In the genomic region with DNA sequence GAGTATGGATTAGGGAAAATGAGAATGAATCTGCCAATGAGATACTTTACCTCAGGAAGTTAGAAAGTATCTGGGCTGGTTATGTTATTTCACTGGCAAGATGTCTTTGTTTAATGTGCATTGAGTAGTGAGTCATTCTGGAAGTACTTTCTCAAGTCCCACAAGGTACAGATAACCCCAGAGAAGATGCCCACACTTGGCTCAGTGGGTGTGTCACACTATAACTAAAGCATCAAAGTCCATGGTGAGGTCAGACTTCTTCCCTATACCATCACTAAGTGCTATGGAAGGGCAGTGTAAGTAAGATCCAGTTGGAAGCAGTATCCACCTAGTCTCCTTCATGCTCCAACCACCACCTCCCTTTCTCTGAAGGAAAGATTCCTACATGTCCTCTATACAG, we compare ENCODE assay signal across 14 mouse cellular contexts.
A peak's percentile ranks its signal among the peaks of the same experiment; 100 is the strongest.
DNase-seq lines count a peak whose midpoint lies in the region; ATAC-seq and TF ChIP-seq lines count a peak whose summit lies in the region.
"Had no signal": no experiment of that assay in that cellular context is flagged by ENCODE, and none has a peak within 500 bp of the region (broad histone marks: within the 10 kb centered on the region; RNA-seq: fewer than 3 reads in every experiment).

No protein-coding gene starts in this region.

- no peak overlapping the region for H3K27ac ChIP-seq in forebrain, embryonic 14.5 days (ENCODE audit: low read depth, low read length)
- no peak overlapping the region for H3K27ac ChIP-seq in forebrain, postnatal 0 days (ENCODE audit: low read depth, low read length)
- no peak overlapping the region for H3K27ac ChIP-seq in midbrain, embryonic 11.5 days (ENCODE audit: low read depth, low read length)
- H3K27ac ChIP-seq in midbrain, postnatal 0 days (ENCODE audit: low read depth, low read length) = no peak overlapping the region
- 0 out of 2 replicates have a peak overlapping the region, but pooled peaks have one; percentile 45 for H3K27ac ChIP-seq in cortical plate, adult 2 months (ENCODE audit: insufficient read depth, low read length)
- peak overlapping the region; percentile 63; the same call in 1 of the 2 replicates for H3K27ac ChIP-seq in neural tube, embryonic 15.5 days (replicated peaks)

- H3K27me3 ChIP-seq in forebrain, embryonic 14.5 days (replicated peaks; ENCODE audit: control insufficient read depth, insufficient read depth, low read length) = no peaks in the 10 kb centered on the region
- H3K27me3 ChIP-seq in forebrain, postnatal 0 days (ENCODE audit: insufficient read depth, low read length) = no peaks in the 10 kb centered on the region
- H3K27me3 ChIP-seq in midbrain, embryonic 11.5 days (ENCODE audit: control insufficient read depth, insufficient read depth, low read length) = no peaks in the 10 kb centered on the region
- no peaks in the 10 kb centered on the region for H3K27me3 ChIP-seq in midbrain, postnatal 0 days (ENCODE audit: insufficient read depth, low read length)
- no peaks in the 10 kb centered on the region for H3K27me3 ChIP-seq in neural tube, embryonic 15.5 days (replicated peaks)
- H3K27me3 ChIP-seq: hindbrain, embryonic 12.5 days had no signal

- H3K4me3 ChIP-seq in forebrain, embryonic 14.5 days (ENCODE audit: low read depth, low read length) = no peak overlapping the region
- H3K4me3 ChIP-seq in forebrain, postnatal 0 days (ENCODE audit: low read depth, low read length) = no peak overlapping the region
- no peak overlapping the region for H3K4me3 ChIP-seq in midbrain, embryonic 11.5 days (ENCODE audit: low read depth, low read length)
- no peak overlapping the region for H3K4me3 ChIP-seq in midbrain, postnatal 0 days (ENCODE audit: low read depth, low read length)
- no peak overlapping the region for H3K4me3 ChIP-seq in cortical plate, adult 2 months (ENCODE audit: insufficient read depth, low read length)
- no peak overlapping the region for H3K4me3 ChIP-seq in neural tube, embryonic 15.5 days (replicated peaks)
- H3K4me3 ChIP-seq: erythroblast, embryonic 14.5 days; hindbrain, embryonic 12.5 days had no signal

- no peak overlapping the region for H3K9ac ChIP-seq in forebrain, embryonic 14.5 days (ENCODE audit: low read length)
- no peak overlapping the region for H3K9ac ChIP-seq in forebrain, postnatal 0 days
- H3K9ac ChIP-seq in midbrain, embryonic 11.5 days (ENCODE audit: low read length) = no peak overlapping the region
- no peak overlapping the region for H3K9ac ChIP-seq in midbrain, postnatal 0 days (replicated peaks; ENCODE audit: low read length, poor library complexity, severe bottlenecking)
- H3K9ac ChIP-seq in neural tube, embryonic 15.5 days (replicated peaks) = no peak overlapping the region
- H3K9ac ChIP-seq: hindbrain, embryonic 12.5 days had no signal

- no peaks in the 10 kb centered on the region for H3K9me3 ChIP-seq in forebrain, embryonic 14.5 days (replicated peaks; ENCODE audit: control insufficient read depth, low read length)
- H3K9me3 ChIP-seq in forebrain, postnatal 0 days (ENCODE audit: low read length) = no peaks in the 10 kb centered on the region
- H3K9me3 ChIP-seq in midbrain, embryonic 11.5 days (ENCODE audit: control insufficient read depth, low read length) = no peaks in the 10 kb centered on the region
- H3K9me3 ChIP-seq in midbrain, postnatal 0 days (ENCODE audit: low read length) = no peaks in the 10 kb centered on the region
- H3K9me3 ChIP-seq in neural tube, embryonic 15.5 days (replicated peaks) = no peaks in the 10 kb centered on the region
- H3K9me3 ChIP-seq: hindbrain, embryonic 12.5 days had no signal

- no peak for TF ChIP-seq CTCF in forebrain, postnatal 0 days (IDR thresholded peaks at IDR 0.05; ENCODE audit: low read depth)
- TF ChIP-seq CTCF in midbrain, postnatal 0 days (IDR thresholded peaks at IDR 0.05) = no peak
- no peak for TF ChIP-seq CTCF in cortical plate, adult 2 months (IDR thresholded peaks at IDR 0.05; ENCODE audit: extremely low read depth, insufficient read depth, low read length)

- peaks cover 6% of the 10 kb centered on the region for H3K4me1 ChIP-seq in forebrain, embryonic 14.5 days (ENCODE audit: control insufficient read depth, insufficient read depth, low read length)
- H3K4me1 ChIP-seq in forebrain, postnatal 0 days (ENCODE audit: insufficient read depth) = peaks cover 5% of the 10 kb centered on the region; the same call in 1 of the 2 replicates
- no peaks in the 10 kb centered on the region for H3K4me1 ChIP-seq in midbrain, embryonic 11.5 days (ENCODE audit: control insufficient read depth, insufficient read depth, low read length)
- H3K4me1 ChIP-seq in midbrain, postnatal 0 days (ENCODE audit: insufficient read depth, low read length) = no peaks in the 10 kb centered on the region
- peaks cover 4% of the 10 kb centered on the region for H3K4me1 ChIP-seq in cortical plate, adult 2 months (ENCODE audit: control insufficient read depth, insufficient read depth, low read length)
- peaks cover 13% of the 10 kb centered on the region for H3K4me1 ChIP-seq in neural tube, embryonic 15.5 days

- ATAC-seq in forebrain, embryonic 14.5 days = peak; percentile 11; the same call in 1 of the 2 replicates
- no peak for ATAC-seq in forebrain, postnatal 0 days
- no peak for ATAC-seq in midbrain, embryonic 11.5 days (ENCODE audit: low FRiP score)
- ATAC-seq in midbrain, postnatal 0 days (ENCODE audit: low FRiP score) = no peak
- ATAC-seq in neural tube, embryonic 15.5 days (ENCODE audit: low FRiP score) = no peak
- ATAC-seq: activated CD4-positive, CD25-positive, alpha-beta regulatory T cell, adult 4 months; CD4-positive, CD25-positive, alpha-beta regulatory T cell, adult 4 months had no signal

- no peaks in the 10 kb centered on the region for H3K36me3 ChIP-seq in forebrain, embryonic 14.5 days (ENCODE audit: control insufficient read depth, insufficient read depth, low read length)
- no peaks in the 10 kb centered on the region for H3K36me3 ChIP-seq in forebrain, postnatal 0 days (ENCODE audit: insufficient read depth)
- H3K36me3 ChIP-seq in midbrain, embryonic 11.5 days (ENCODE audit: control insufficient read depth, insufficient read depth, low read length) = no peaks in the 10 kb centered on the region
- no peaks in the 10 kb centered on the region for H3K36me3 ChIP-seq in midbrain, postnatal 0 days (ENCODE audit: insufficient read depth, low read length)
- no peaks in the 10 kb centered on the region for H3K36me3 ChIP-seq in neural tube, embryonic 15.5 days
- H3K36me3 ChIP-seq: hindbrain, embryonic 12.5 days had no signal

- DNase-seq in forebrain, embryonic 14.5 days (ENCODE audit: low spot score) = no peak
- no peak for DNase-seq in forebrain, postnatal 0 days
- peak; percentile 83 for DNase-seq in midbrain, embryonic 11.5 days (ENCODE audit: low spot score, missing footprints)
- DNase-seq in midbrain, postnatal 0 days (ENCODE audit: low spot score) = no peak
- DNase-seq in kidney, adult 11 months = no peak
- DNase-seq: adrenal gland, postnatal 36 days; lung, postnatal 14 days; thymus, adult 2 months had no signal

- no peak overlapping the region for H3K4me2 ChIP-seq in forebrain, embryonic 14.5 days (ENCODE audit: low read length)
- H3K4me2 ChIP-seq in forebrain, postnatal 0 days (ENCODE audit: low read depth) = no peak overlapping the region
- H3K4me2 ChIP-seq in midbrain, embryonic 11.5 days = no peak overlapping the region
- H3K4me2 ChIP-seq in midbrain, postnatal 0 days (ENCODE audit: low read depth, low read length, poor library complexity, severe bottlenecking) = no peak overlapping the region
- no peak overlapping the region for H3K4me2 ChIP-seq in neural tube, embryonic 15.5 days
- H3K4me2 ChIP-seq: hindbrain, embryonic 12.5 days had no signal

- TF ChIP-seq POLR2A in cortical plate, adult 2 months (IDR thresholded peaks at IDR 0.05; ENCODE audit: extremely low read depth, insufficient read depth, low read length) = no peak

Comparison
In these comparisons a context has a peak if more than half of its experiments do, and no peak if none do; other contexts are left out.
1. H3K27ac ChIP-seq: peak in cortical plate, adult 2 months (single experiment) and neural tube, embryonic 15.5 days (single experiment); none in forebrain, embryonic 14.5 days (single experiment), forebrain, postnatal 0 days (single experiment), midbrain, embryonic 11.5 days (single experiment) and midbrain, postnatal 0 days (single experiment).